ENCODE assay signal across 8 mouse cellular contexts in genomic region chr11:102572866-102573663, GRCm38 (mm10). TPM values are rescaled to one million over a fixed set of nuclear protein-coding genes. Genes with fewer than 3 reads are reported as not detected.
DNase-seq lines count a peak whose midpoint lies in the region; ATAC-seq and TF ChIP-seq lines count a peak whose summit lies in the region.

No protein-coding gene starts in this region.

- peak; percentile 90 for DNase-seq in adipocyte (ENCODE audit: low spot score)
- DNase-seq in gastrocnemius, adult 2 months, result peak; percentile 91
- peak; percentile 95 for DNase-seq in hindbrain, postnatal 0 days (ENCODE audit: low spot score)
- DNase-seq in left cerebral cortex, postnatal 10 days (ENCODE audit: extremely low spot score in 1 of 2, low spot score in 2 of 2), result peak; percentile 68 to 86
- DNase-seq in right cerebral cortex, postnatal 10 days (ENCODE audit: low spot score in 2 of 2), result peak; percentile 76 to 91
- peak; percentile 96 for DNase-seq in urinary bladder, postnatal 25 days (ENCODE audit: low spot score)

- no peaks in the 10 kb centered on the region for H3K4me1 ChIP-seq in hindbrain, postnatal 0 days (ENCODE audit: insufficient read depth, low read length)

- peak overlapping the region; percentile 76 for H3K4me3 ChIP-seq in gastrocnemius, adult 2 months
- peak overlapping the region; percentile 40 for H3K4me3 ChIP-seq in hindbrain, postnatal 0 days (ENCODE audit: low read length)

- peak; percentile 94 for ATAC-seq in common myeloid progenitor, adult 5-6 weeks (replicated peaks; ENCODE audit: low read depth, poor library complexity, severe bottlenecking)
- peak; percentile 68; the same call in 1 of the 2 replicates for ATAC-seq in hindbrain, postnatal 0 days
- ATAC-seq in megakaryocyte progenitor cell, adult 5-6 weeks (replicated peaks; ENCODE audit: poor library complexity), result peak; percentile 96

- H3K4me2 ChIP-seq in hindbrain, postnatal 0 days (ENCODE audit: low read depth, low read length), result peak overlapping the region; percentile 75

- no peaks in the 10 kb centered on the region for H3K9me3 ChIP-seq in hindbrain, postnatal 0 days (ENCODE audit: low read length)

- intact Hi-C loops in gastrocnemius, adult 2 months (cut with DNase I), result loop anchor here (1.0 kb wide), 1 partner anchor 78 kb away; no protein-coding TSS in a partner anchor
- intact Hi-C loops in left cerebral cortex, postnatal 10 days (cut with DNase I), result loop anchor here (2.0 to 5.0 kb wide), 2 partner anchors 34 to 80 kb away; no protein-coding TSS in a partner anchor

- peak overlapping the region; percentile 79 for H3K27ac ChIP-seq in gastrocnemius, adult 2 months
- no peak overlapping the region for H3K27ac ChIP-seq in hindbrain, postnatal 0 days

- H3K36me3 ChIP-seq in hindbrain, postnatal 0 days (ENCODE audit: insufficient read depth, low read length), result no peaks in the 10 kb centered on the region

- peak overlapping the region; percentile 37; the same call in 1 of the 2 replicates for H3K9ac ChIP-seq in hindbrain, postnatal 0 days (replicated peaks; ENCODE audit: low read length)

- TF ChIP-seq CTCF in gastrocnemius, adult 2 months (IDR thresholded peaks at IDR 0.05), result peak; percentile 80
- peak; percentile 91 for TF ChIP-seq CTCF in hindbrain, postnatal 0 days (IDR thresholded peaks at IDR 0.05; ENCODE audit: low read depth)

- no peaks in the 10 kb centered on the region for H3K27me3 ChIP-seq in hindbrain, postnatal 0 days (ENCODE audit: insufficient read depth, low read length)

- WGBS in hindbrain, postnatal 0 days, result 4% methylated on average over 18 of the region's 18 CpGs

RNA-seq across cellular contexts. Expression of gene Gm11627, which starts 6.2 kb away (rescaled TPM):
- not detected in 2 replicates for total RNA-seq in common myeloid progenitor, adult 5-6 weeks (2017)
- total RNA-seq in gastrocnemius, adult 2 months (2021), result not detected
- 2.0 TPM in 1 of 2 replicates, not detected in the other for total RNA-seq in hindbrain, postnatal 0 days (2014; rRNA removed)
- polyA plus RNA-seq in hindbrain, postnatal 0 days (2015; fragmentation: Nextera tagmentation; extraction: Ambion mirVana), result 5.2 TPM in 2 replicates
- total RNA-seq in left cerebral cortex, postnatal 10 days (2021), result 1 to 10 TPM; 5.4 to 7.1 TPM
- not detected in 2 replicates for total RNA-seq in megakaryocyte progenitor cell, adult 5-6 weeks (2015)
- not detected in 2 replicates for total RNA-seq in megakaryocyte progenitor cell, adult 5-6 weeks (2017)

RNA-seq across cellular contexts. Expression of gene Gpatch8, which starts 16.9 kb away (rescaled TPM):
- total RNA-seq in common myeloid progenitor, adult 5-6 weeks (2017), result 32.6 and 42.1 TPM in 2 replicates
- total RNA-seq in gastrocnemius, adult 2 months (2021), result 10 to 100 TPM; 23.7 to 26.8 TPM
- total RNA-seq in hindbrain, postnatal 0 days (2014; rRNA removed), result 21.0 and 21.3 TPM in 2 replicates
- polyA plus RNA-seq in hindbrain, postnatal 0 days (2015; fragmentation: Nextera tagmentation; extraction: Ambion mirVana), result 48.9 and 50.6 TPM in 2 replicates
- total RNA-seq in left cerebral cortex, postnatal 10 days (2021), result 10 to 100 TPM; 46.0 to 46.8 TPM
- 18.1 and 24.4 TPM in 2 replicates for total RNA-seq in megakaryocyte progenitor cell, adult 5-6 weeks (2015)
- total RNA-seq in megakaryocyte progenitor cell, adult 5-6 weeks (2017), result 17.4 and 23.5 TPM in 2 replicates

RNA-seq across cellular contexts. Expression of gene Fzd2, which starts 31.1 kb away (rescaled TPM):
- not detected in 2 replicates for total RNA-seq in common myeloid progenitor, adult 5-6 weeks (2017)
- 1 to 10 TPM; 1.2 to 2.1 TPM for total RNA-seq in gastrocnemius, adult 2 months (2021)
- 31.7 and 34.5 TPM in 2 replicates for total RNA-seq in hindbrain, postnatal 0 days (2014; rRNA removed)
- polyA plus RNA-seq in hindbrain, postnatal 0 days (2015; fragmentation: Nextera tagmentation; extraction: Ambion mirVana), result 6.0 and 6.5 TPM in 2 replicates
- 10 to 100 TPM in 1 of 2 experiments, 1 to 10 TPM in 1; 6.7 to 11.0 TPM for total RNA-seq in left cerebral cortex, postnatal 10 days (2021)
- total RNA-seq in megakaryocyte progenitor cell, adult 5-6 weeks (2015), result not detected in 2 replicates
- total RNA-seq in megakaryocyte progenitor cell, adult 5-6 weeks (2017), result not detected in 2 replicates
